Mouse (Mus musculus) brain, embryonic 14.5 days (tissue): Measurements from ENCODE around the gene Mmp24. TPM values are rescaled to one million over a fixed set of nuclear protein-coding genes. Genes with fewer than 3 reads are reported as not detected.

ENCODE experiments used
- DNase-seq: peaks from one replicate; pipeline ENCODE4 v3.0.0-alpha.2; 2011; ENCODE audit warnings: low read depth
- CTCF ChIP-seq: fragments of 200-500 bp; IDR thresholded peaks from 2 replicates; pipeline ENCODE4 v1.5.1; 2012; ENCODE audit warnings: inconsistent platforms, mild to moderate bottlenecking, moderate library complexity, borderline replicate concordance; ENCODE audit not compliant: insufficient read depth, insufficient read length; ENCODE audit errors: extremely low read depth
- POLR2A ChIP-seq: fragments of 200-500 bp; IDR thresholded peaks from 2 replicates; pipeline ENCODE4 v1.6.1; 2012; ENCODE audit warnings: mild to moderate bottlenecking, inconsistent platforms, borderline replicate concordance; ENCODE audit not compliant: poor library complexity, insufficient read depth, insufficient read length, severe bottlenecking; ENCODE audit errors: extremely low read depth
- polyA plus RNA-seq: library from polyadenylated mRNA; depleted of rRNA; stranded (reverse); fragments of >200 nt; gene quantifications from 2 replicates; pipeline ENCODE4 v1.2.3, GENCODE M21; 2012

Gene Mmp24
- polyA plus RNA-seq, 1 experiment, result 81.3 TPM

DNA sequence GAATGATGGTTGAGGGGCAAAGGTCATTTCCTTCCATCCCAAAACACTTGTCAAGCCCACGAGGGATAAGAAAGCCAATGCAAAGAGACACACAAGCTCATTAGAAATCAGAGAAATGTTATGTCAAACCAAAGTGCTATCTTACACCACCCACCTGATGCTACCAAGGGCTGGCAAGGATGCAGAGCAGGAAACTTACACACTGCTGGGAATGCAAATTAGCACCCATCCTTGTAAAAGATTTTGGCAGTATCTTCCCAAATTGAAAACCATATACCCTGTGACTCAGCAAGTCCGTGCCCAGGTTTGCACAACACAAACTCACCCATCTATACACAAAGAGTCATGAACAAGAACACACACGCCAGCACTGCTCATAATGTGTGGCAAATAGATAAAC, 29.7 kb upstream of the Mmp24 start:
- TF ChIP-seq POLR2A (no peak), CTCF (no peak)
- no peak for DNase-seq

DNA sequence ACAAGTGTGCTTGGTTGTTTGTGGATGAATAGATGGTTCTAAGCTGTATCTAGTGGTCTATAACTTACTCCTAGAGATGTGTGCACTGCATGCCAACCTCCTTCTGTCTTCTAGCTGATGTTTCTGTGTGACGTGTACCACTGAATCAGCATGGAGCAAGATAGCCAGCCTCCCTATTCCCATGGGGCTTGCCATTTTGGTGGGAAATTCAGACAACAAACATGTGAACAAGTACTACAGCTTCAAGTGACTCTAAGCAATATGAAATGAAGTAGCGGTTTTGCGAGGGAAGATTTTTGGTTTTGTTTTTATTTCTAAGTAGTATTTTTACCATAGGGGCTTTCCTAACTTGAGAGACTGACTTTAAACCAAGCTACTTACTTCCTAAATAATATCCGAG, 25.7 kb upstream of the Mmp24 start:
- DNase-seq, result no peak
- no peak for TF ChIP-seq POLR2A
- TF ChIP-seq CTCF, result no peak

DNA sequence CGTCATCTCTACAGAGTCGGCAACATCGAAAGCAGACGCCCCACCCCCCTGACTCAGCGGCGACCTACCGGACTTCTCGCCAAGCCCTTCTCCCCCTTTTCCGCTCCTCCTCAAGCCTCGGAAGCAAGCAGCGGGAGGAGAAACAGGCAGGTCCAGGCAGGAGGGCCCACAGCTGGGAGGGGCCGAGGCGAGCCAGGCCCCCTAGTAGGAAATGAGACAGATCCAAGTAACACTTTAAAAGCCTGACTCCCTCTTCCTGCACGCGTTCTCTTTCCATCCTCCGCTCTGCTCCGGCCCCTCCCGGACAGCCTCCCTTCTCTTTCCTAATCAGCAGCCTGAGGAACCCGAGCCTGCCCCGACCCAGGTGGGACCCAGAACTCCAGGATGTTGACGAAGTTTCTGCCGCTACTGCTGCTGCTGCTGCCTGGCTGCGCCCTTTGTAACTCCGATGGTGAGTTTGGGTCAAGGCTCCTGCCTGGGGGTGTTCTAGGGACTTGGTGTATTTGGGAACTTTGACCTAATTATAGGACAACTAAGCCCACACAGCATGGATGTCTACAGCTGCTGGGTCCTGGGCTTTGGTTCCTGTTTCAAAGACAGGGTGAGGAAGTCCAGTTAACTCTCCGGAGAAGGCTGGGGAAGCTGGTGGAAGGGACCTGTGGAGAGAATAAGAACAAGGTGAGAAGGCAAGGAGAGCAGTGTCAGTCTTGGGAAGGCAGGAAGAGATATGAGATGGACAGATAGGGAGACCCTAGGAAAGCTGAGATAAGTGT, 23.9 kb upstream of the Mmp24 start, which contains the start of gene Procr:
Gene Procr (plus strand): TSS at position 104 of the 773 bp plus-strand sequence.
- peak; percentile 14 for DNase-seq
- TF ChIP-seq POLR2A (no peak), CTCF (no peak)

DNA sequence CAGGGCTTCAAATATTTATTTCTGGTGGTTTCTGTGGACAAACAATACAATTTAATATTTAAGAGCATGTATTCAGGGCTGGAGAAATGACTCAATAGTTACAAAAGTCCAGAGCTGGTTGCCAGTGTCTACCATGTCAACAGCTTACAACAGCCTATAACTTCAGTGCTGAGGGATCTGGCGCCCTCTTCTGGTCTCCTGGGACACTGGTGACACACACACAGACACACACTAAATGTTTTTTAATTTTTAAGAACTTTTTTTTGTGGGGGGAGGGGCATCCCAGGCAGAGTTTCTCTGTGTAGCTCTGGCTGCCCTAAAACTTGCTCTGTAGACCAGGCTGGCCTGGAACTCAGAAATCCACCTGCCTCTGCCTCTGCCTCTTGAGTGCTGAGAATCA, 19.4 kb upstream of the Mmp24 start:
- DNase-seq, result peak; percentile 37
- peak; percentile 52; the same call in 1 of the 2 replicates for TF ChIP-seq CTCF
- TF ChIP-seq POLR2A, result no peak

DNA sequence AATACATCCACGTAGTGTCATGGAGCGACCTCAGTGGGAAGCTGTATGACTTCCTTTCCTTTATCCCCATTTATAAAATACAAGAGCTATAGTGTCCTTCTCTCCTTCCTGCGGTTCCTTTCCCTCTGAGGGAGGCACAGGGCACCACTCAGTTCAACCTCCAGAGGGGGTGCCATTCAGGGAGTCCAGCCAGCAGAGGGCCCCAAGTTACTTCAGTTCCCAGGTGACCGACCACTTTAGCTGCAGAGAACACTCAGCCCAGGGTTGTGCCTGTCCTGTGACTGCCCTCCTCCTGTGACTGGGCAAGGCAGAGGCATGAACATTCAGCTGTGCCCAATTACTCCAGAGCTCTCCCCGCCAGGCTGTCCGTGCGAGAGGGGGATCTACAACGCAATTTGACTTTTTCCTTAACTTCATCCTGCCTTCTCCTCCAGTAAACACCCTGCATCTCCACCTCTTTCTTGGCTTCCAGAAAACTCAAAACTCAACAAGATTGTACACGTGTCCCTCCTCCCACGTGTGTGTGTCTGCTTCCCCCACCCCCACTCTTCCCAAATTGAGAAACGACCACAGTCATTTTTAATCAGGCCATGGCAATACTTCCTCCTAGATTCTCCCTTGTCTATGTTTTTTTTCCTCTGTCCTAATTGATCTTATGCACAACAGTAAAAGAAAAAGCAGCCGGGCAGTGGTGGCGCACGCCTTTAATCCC, 18.1 kb upstream of the Mmp24 start:
- peak; percentile 36; the same call in 1 of the 2 replicates for TF ChIP-seq CTCF
- TF ChIP-seq POLR2A, result no peak
- DNase-seq, result no peak

DNA sequence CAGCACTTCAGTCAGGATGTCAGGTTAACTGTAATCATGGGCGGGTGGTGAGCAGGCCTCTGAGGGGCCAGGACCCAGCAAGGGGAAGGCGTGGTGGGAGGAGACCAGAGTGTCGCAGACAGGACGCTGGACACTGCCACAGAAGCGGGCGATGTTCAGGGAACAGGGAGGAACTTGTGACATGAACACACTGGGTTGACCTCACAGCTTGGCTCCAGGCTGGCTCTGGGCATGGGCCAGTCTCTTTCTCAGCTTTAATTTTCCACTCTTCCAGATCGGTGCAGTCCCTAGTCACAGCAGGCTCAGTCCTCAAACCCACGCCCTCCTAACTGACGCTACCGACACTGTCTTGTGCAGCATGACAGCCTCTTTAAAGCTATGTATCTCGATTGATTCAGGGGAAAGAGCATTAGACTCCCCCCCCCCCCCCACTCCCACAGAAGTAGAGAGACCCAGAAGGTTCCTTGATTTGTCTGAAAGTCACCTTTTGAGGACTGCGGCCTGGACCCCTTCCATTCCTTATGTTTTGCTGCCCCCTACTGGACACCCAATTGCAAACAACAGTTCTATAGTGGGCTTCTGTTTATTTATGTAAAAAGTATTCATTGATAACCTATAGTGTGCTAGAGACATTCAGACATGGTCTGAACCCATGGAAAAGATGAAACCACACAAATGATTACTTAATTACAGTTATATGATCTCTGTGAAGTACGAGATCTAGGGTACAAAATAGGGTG, 10.3 kb upstream of the Mmp24 start:
- peak; percentile 87 for DNase-seq
- no peak for TF ChIP-seq POLR2A
- TF ChIP-seq CTCF, result peak; percentile 79; the same call in 1 of the 2 replicates

DNA sequence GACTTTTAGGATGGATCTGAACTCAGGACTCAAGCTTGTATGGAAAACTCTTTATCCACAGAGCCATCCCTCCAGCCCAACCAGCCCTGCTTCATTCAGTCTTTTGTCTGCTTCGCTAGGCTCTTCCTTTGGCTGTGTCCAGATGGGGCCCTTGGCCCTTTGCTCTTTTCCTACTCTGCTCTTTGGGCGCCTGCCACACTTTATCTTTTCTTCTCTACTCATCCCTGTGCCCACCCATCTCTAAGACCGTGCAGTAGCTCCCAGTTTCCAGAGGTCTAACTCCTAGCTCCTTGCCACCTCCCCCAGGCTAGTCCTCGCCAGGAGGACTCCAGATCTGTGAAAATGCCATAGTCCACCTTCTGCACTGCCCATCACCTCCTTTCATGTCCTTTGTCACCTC, 1.5 kb upstream of the Mmp24 start:
- no peak for DNase-seq
- TF ChIP-seq POLR2A, result no peak
- TF ChIP-seq CTCF, result no peak

DNA sequence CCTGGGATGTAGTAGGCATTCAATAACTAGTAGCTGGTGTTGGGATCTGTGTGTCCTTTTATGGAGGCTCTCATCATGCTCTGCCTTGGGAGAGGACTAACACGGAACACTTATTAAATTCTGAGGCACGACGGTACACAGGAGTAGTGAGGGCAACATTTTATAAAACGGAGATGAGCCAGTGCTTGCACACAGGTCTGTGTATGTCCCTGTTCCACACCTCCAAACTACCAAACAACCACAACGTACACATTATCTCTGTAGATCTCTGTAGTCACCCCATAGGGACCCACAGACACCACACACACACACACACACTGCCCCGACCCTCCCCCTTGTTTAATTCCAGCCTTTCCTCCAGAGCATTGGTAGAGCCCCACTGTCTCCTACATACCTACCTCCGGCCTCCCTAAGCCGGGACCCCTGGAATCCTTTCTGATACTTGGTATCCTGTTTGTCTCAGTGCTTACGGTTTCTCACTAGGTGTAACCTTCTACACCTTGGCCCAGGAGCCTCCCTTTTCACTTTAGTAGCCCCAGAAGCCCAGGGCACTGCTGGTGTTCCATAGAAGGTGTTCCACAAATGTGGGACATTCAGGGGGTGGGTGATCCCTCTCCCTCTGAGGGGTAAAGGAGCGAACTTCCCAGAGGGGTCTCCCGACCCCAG, 748 bp upstream of the Mmp24 start:
- TF ChIP-seq CTCF, result no peak
- TF ChIP-seq POLR2A, result no peak

DNA sequence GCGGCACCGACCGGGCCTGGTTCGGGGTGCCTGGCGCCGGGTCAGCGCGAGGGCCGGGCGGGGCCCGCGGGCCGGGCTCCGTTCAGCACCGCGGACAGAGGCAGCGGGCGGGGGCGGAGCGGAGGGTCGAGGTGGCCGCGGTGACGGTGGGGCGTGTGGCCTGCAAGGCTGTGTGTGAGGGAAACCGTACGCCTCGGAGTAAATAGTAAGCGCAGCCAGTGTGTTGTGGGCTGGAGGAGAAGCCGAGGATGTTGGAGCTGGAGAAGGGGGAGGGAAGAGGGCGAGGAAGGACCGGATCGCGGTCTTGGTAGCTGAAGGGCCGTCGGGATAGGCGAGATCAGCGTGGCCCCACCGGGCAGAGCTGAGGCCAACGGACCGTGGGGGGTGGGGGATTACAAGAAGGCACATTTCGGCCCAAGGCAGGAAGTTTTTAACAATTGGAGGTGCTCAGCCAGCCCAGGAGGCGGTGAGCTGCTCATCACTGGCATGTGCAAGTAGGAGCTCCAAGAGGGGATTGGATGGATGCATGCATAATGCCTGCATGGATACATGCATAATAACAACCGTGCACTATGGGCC, 632 bp downstream of the Mmp24 start:
- TF ChIP-seq POLR2A, result peak; percentile 8; the same call in 1 of the 2 replicates
- TF ChIP-seq CTCF, result no peak
- DNase-seq, result peak; percentile 79

More for the DNA sequence above, 748 bp upstream of the Mmp24 start:
- DNase-seq, result no peak

DNA sequence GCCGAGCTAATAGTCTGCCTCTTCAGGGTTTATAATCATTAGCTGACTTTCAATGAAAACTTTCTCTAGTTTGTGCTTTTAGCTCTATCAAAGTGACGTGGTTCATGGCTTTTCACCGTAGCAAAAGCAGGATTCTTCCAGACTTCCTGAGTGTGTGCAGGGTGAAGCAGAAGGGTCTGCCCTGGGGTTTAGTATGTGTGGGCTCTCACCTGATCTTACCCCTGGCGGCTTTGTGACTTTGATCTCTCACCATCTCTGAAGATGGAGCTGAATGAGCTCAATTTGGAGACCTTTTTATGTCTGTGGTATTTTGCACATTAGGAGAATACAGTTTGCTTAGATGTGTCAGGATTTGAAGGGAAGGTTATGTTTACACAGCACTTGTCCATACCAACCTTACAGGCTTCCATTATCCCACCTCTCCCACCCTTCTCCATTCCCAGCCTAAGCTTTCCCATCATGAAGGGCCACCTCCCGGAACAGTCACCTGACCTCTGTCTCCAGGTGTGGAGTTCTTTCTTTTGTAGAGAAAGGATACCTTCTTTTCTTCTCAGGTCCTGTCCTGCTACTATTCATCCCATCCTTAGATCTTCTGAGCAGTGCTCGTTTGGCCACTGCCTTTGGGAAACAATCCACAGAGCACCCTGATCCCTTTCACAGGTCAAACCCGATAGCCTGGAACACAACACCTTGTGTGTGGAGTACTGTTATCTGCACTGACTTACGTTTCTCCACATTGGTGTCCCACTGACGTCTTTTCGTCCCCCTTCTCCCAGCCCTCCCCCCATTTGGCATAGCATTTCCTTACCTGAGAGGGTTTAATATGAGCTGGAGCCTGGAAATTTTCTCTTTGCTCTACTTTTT, 1.9 kb downstream of the Mmp24 start:
- TF ChIP-seq POLR2A, result no peak
- TF ChIP-seq CTCF, result no peak
- DNase-seq, result no peak

DNA sequence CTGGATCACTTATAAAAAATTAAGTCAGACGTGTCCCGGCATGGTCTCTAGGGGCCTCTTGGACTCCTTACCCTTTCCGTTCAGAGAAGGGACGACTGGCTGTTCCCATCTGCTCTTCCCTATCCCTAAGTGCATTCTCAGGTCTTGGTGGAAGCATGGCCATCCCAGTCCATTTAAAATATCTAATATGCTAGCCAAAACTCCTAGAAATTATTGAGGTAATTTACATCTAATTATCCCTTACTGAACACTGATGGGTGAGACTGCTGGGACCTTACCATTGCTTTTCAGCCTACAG, 2.5 kb downstream of the Mmp24 start:
- DNase-seq, result no peak
- TF ChIP-seq POLR2A (no peak), CTCF (no peak)

DNA sequence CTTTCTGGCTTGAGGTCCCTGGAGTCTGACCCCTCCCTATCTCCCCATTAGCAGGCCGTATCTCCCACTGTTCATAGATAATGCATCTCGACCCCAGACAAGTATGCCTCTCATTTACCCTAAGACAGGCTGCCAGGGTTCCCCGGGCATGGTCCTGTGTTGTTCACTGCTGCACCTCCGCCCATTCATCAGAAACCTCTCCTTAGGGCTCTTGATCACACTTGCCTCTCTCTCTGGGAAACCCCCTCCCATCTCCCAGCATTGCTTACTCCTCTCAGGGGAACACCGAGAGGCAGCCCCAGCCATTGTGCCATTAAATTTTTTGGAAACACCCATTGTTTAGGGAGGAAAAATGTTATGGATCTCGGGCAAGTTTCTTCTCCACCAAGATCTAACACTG, 2.9 kb downstream of the Mmp24 start:
- DNase-seq, result no peak
- TF ChIP-seq CTCF (no peak), POLR2A (no peak)

DNA sequence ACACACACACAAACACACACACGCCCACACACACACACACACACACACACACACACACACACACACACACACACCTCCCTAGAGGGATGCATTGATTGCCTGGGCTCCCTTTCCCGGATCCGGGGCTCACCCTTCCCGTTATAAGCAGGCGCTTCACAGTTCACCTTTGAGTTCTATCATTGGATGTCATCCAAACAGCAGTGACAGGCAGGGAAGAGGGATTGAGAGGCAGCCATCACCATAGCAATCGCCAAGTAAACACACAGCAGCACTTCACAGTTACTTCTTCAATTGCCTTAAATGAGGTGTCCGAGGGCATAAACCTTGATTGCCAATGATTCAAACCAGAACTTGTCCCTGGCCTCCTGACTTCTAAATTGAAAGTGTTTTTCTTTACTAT, 3.9 kb downstream of the Mmp24 start:
- DNase-seq, result peak; percentile 71
- TF ChIP-seq CTCF (no peak), POLR2A (no peak)
